Mouse (Mus musculus) hindbrain, embryonic 10.5 days (tissue): ENCODE measurements at regions not wholly inside any gene's neighbourhood (a gene's known extent, or its start where the extent isn't known, plus 50 kb on each side); places are given as distances from the start of the nearest gene placed in this dataset.
"Not testable (repeated sequence)": the region's sequence is repeated elsewhere in the genome, so short reads cannot be mapped to it uniquely, and the experiment has no call there.

Experiments
- DNase-seq: peaks from one replicate; pipeline ENCODE4 v3.0.0-alpha.2; 2017; ENCODE audit warnings: low spot score
- H3K27ac ChIP-seq: fragments of 300-500 bp; sonication (generic); 2 replicates; pipeline ENCODE4 v1.5.1; 2016; ENCODE audit warnings: mild to moderate bottlenecking, moderate library complexity
- H3K27me3 ChIP-seq: fragments of 300-500 bp; sonication (generic); 2 replicates; pipeline ENCODE4 v1.6.1; 2016; ENCODE audit warnings: mild to moderate bottlenecking; ENCODE audit not compliant: poor library complexity, insufficient read depth, severe bottlenecking
- H3K36me3 ChIP-seq: fragments of 300-500 bp; sonication (generic); 2 replicates; pipeline ENCODE4 v1.6.1; 2016; ENCODE audit warnings: mild to moderate bottlenecking, moderate library complexity
- H3K4me1 ChIP-seq: fragments of 300-500 bp; sonication (generic); replicated peaks from 2 replicates; pipeline ENCODE4 v1.6.1; 2016; ENCODE audit warnings: mild to moderate bottlenecking
- H3K4me3 ChIP-seq: fragments of 300-500 bp; sonication (generic); 2 replicates; pipeline ENCODE4 v1.5.1; 2016; ENCODE audit warnings: mild to moderate bottlenecking, moderate library complexity
- H3K9me3 ChIP-seq: fragments of 300-500 bp; sonication (generic); 2 replicates; pipeline ENCODE4 v1.6.1; 2016; ENCODE audit warnings: mild to moderate bottlenecking, moderate library complexity
- WGBS: fragments of 180-500 bp; shearing (Covaris S2); methylation state at CpG from one replicate; pipeline ENCODE4 v1.1.7; 2016; 5-methylcytosine and 5-hydroxymethylcytosine counted together

GRCm38 (mm10) chr12:39621266-39621665 is 416.6 kb downstream of the Arl4a start:
- Histone ChIP-seq H3K4me3 (no peak overlapping the region), H3K9me3 (no peaks in the 10 kb centered on the region), H3K4me1 (no peaks in the 10 kb centered on the region), H3K27me3 (no peaks in the 10 kb centered on the region), H3K27ac (no peak overlapping the region), H3K36me3 (no peaks in the 10 kb centered on the region)
- 90% methylated on average over 1 of the region's 1 CpGs for WGBS
- no peak for DNase-seq

- Histone ChIP-seq H3K36me3 (no peaks in the 10 kb centered on the region), H3K27ac (no peak overlapping the region), H3K9me3 (no peaks in the 10 kb centered on the region), H3K4me3 (no peak overlapping the region), H3K27me3 (no peaks in the 10 kb centered on the region), H3K4me1 (no peaks in the 10 kb centered on the region)
- 81% methylated on average over 3 of the region's 3 CpGs for WGBS
- no peak for DNase-seq
Measured at GRCm38 (mm10) chr12:39605289-39605688, 432.5 kb downstream of the Arl4a start.

GRCm38 (mm10) chr12:39604723-39605122 is 433.1 kb downstream of the Arl4a start:
- no peak overlapping the region for H3K4me3 ChIP-seq

GRCm38 (mm10) chr12:39594726-39595125 is 443.1 kb downstream of the Arl4a start:
- Histone ChIP-seq H3K4me3 (no peak overlapping the region), H3K36me3 (no peaks in the 10 kb centered on the region), H3K27me3 (no peaks in the 10 kb centered on the region), H3K9me3 (no peaks in the 10 kb centered on the region), H3K27ac (no peak overlapping the region), H3K4me1 (no peaks in the 10 kb centered on the region)
- no peak for DNase-seq
- WGBS = 61% methylated on average over 1 of the region's 1 CpGs

More at GRCm38 (mm10) chr12:39604723-39605122, 433.1 kb downstream of the Arl4a start:
- Histone ChIP-seq H3K27me3 (no peaks in the 10 kb centered on the region), H3K4me1 (no peaks in the 10 kb centered on the region), H3K9me3 (no peaks in the 10 kb centered on the region), H3K36me3 (no peaks in the 10 kb centered on the region), H3K27ac (no peak overlapping the region)
- DNase-seq = no peak
- 87% methylated on average over 4 of the region's 4 CpGs for WGBS

- not testable (repeated sequence) for H3K27ac ChIP-seq, H3K9me3 ChIP-seq, DNase-seq, H3K4me3 ChIP-seq, H3K27me3 ChIP-seq, H3K4me1 ChIP-seq, H3K36me3 ChIP-seq
Measured at GRCm38 (mm10) chr12:39593781-39594180, 444.0 kb downstream of the Arl4a start.

- 71% methylated on average over 5 of the region's 5 CpGs for WGBS
- Histone ChIP-seq H3K4me1 (no peaks in the 10 kb centered on the region), H3K36me3 (no peaks in the 10 kb centered on the region), H3K4me3 (no peak overlapping the region), H3K27ac (no peak overlapping the region), H3K9me3 (no peaks in the 10 kb centered on the region), H3K27me3 (no peaks in the 10 kb centered on the region)
- DNase-seq = no peak
Measured at GRCm38 (mm10) chr12:39587204-39587909, 450.5 kb downstream of the Arl4a start.

- no peak overlapping the region for H3K4me3 ChIP-seq
- no peak overlapping the region for H3K27ac ChIP-seq
- 86% methylated on average over 4 of the region's 4 CpGs for WGBS
- H3K9me3 ChIP-seq = no peaks in the 10 kb centered on the region
- H3K4me1 ChIP-seq = no peaks in the 10 kb centered on the region
- DNase-seq = no peak
- H3K36me3 ChIP-seq = no peaks in the 10 kb centered on the region
- H3K27me3 ChIP-seq = no peaks in the 10 kb centered on the region
Measured at GRCm38 (mm10) chr12:39586163-39586562, 451.7 kb downstream of the Arl4a start.

GRCm38 (mm10) chr12:39577610-39578009 is 460.2 kb downstream of the Arl4a start:
- no peaks in the 10 kb centered on the region for H3K9me3 ChIP-seq
- no peak overlapping the region for H3K4me3 ChIP-seq
- H3K27ac ChIP-seq = no peak overlapping the region
- WGBS = 86% methylated on average over 1 of the region's 1 CpGs
- no peak for DNase-seq
- H3K36me3 ChIP-seq = no peaks in the 10 kb centered on the region
- no peaks in the 10 kb centered on the region for H3K4me1 ChIP-seq
- no peaks in the 10 kb centered on the region for H3K27me3 ChIP-seq

GRCm38 (mm10) chr12:39572802-39573201 is 465.0 kb downstream of the Arl4a start:
- Histone ChIP-seq H3K4me3 (no peak overlapping the region), H3K27me3 (no peaks in the 10 kb centered on the region), H3K9me3 (no peaks in the 10 kb centered on the region), H3K4me1 (no peaks in the 10 kb centered on the region), H3K36me3 (no peaks in the 10 kb centered on the region), H3K27ac (no peak overlapping the region)
- no peak for DNase-seq
- WGBS = 85% methylated on average over 1 of the region's 1 CpGs

GRCm38 (mm10) chr12:39572147-39572546 is 465.7 kb downstream of the Arl4a start:
- H3K27me3 ChIP-seq = no peaks in the 10 kb centered on the region
- no peaks in the 10 kb centered on the region for H3K9me3 ChIP-seq
- H3K36me3 ChIP-seq = no peaks in the 10 kb centered on the region
- H3K4me3 ChIP-seq = no peak overlapping the region
- no peak overlapping the region for H3K27ac ChIP-seq
- 90% methylated on average over 1 of the region's 1 CpGs for WGBS
- no peak for DNase-seq
- H3K4me1 ChIP-seq = no peaks in the 10 kb centered on the region

GRCm38 (mm10) chr12:39560734-39561446 is 476.9 kb downstream of the Arl4a start:
- peaks cover 3% of the 10 kb centered on the region; the same call in 1 of the 2 replicates for H3K9me3 ChIP-seq
- H3K27ac ChIP-seq = no peak overlapping the region
- WGBS = 76% methylated on average over 4 of the region's 4 CpGs
- no peaks in the 10 kb centered on the region for H3K4me1 ChIP-seq
- no peaks in the 10 kb centered on the region for H3K27me3 ChIP-seq
- H3K4me3 ChIP-seq = no peak overlapping the region
- DNase-seq = no peak
- H3K36me3 ChIP-seq = no peaks in the 10 kb centered on the region

GRCm38 (mm10) chr12:39558491-39558890 is 479.3 kb downstream of the Arl4a start:
- WGBS = 95% methylated on average over 3 of the region's 3 CpGs
- H3K4me3 ChIP-seq = no peak overlapping the region
- no peak overlapping the region for H3K27ac ChIP-seq
- H3K4me1 ChIP-seq = no peaks in the 10 kb centered on the region
- no peak for DNase-seq
- H3K9me3 ChIP-seq = no peaks in the 10 kb centered on the region
- H3K36me3 ChIP-seq = no peaks in the 10 kb centered on the region
- H3K27me3 ChIP-seq = no peaks in the 10 kb centered on the region

GRCm38 (mm10) chr12:39536326-39536725 is 501.5 kb downstream of the Arl4a start:
- no peak overlapping the region for H3K4me3 ChIP-seq

More at GRCm38 (mm10) chr12:39536326-39536725, 501.5 kb downstream of the Arl4a start:
- no peaks in the 10 kb centered on the region for H3K27me3 ChIP-seq
- 73% methylated on average over 2 of the region's 2 CpGs for WGBS
- H3K27ac ChIP-seq = no peak overlapping the region
- no peak for DNase-seq
- no peaks in the 10 kb centered on the region for H3K9me3 ChIP-seq
- H3K4me1 ChIP-seq = no peaks in the 10 kb centered on the region
- H3K36me3 ChIP-seq = no peaks in the 10 kb centered on the region
